Mouse (Mus musculus) lung, adult 2 months (tissue): ENCODE data around the gene Tdgf1. TPM values are rescaled to one million over a fixed set of nuclear protein-coding genes. Genes with fewer than 3 reads are reported as not detected.

Experiments
- DNase-seq: peaks from one replicate; pipeline ENCODE4 v3.0.0; 2022
- H3K4me1 ChIP-seq: fragments of 200-500 bp; 2 replicates; pipeline ENCODE4 v1.6.1; 2011; ENCODE audit warnings: low read length; ENCODE audit not compliant: control insufficient read depth, insufficient read depth
- H3K4me3 ChIP-seq: fragments of 200-500 bp; replicated peaks from 2 replicates; pipeline ENCODE3; 2011; ENCODE audit warnings: low read depth, mild to moderate bottlenecking, control low read depth, low read length; ENCODE audit errors: extremely low read depth
- CTCF ChIP-seq: fragments of 200-500 bp; IDR thresholded peaks from 2 replicates; pipeline ENCODE4 v1.5.1; 2011; ENCODE audit warnings: mild to moderate bottlenecking, low read length, control low read depth; ENCODE audit not compliant: insufficient read depth
- POLR2A ChIP-seq: fragments of 200-500 bp; IDR thresholded peaks from 2 replicates; pipeline ENCODE4 v1.6.1; 2011; ENCODE audit warnings: low read depth, mild to moderate bottlenecking, control low read depth, low read length, borderline replicate concordance; ENCODE audit errors: extremely low read depth
- WGBS: fragments of 180-500 bp; shearing (Covaris S2); methylation state at CpG from one replicate; pipeline ENCODE4 v1.1.7; 2018; 5-methylcytosine and 5-hydroxymethylcytosine counted together
- polyA plus RNA-seq: library from polyadenylated mRNA; depleted of rRNA; stranded (reverse); fragments of >200 nt; gene quantifications from 2 replicates; pipeline ENCODE4 v1.2.3, GENCODE M21; 2012; rRNA removed

Gene Tdgf1
- polyA plus RNA-seq, 1 experiment, result 1.0 TPM

DNA sequence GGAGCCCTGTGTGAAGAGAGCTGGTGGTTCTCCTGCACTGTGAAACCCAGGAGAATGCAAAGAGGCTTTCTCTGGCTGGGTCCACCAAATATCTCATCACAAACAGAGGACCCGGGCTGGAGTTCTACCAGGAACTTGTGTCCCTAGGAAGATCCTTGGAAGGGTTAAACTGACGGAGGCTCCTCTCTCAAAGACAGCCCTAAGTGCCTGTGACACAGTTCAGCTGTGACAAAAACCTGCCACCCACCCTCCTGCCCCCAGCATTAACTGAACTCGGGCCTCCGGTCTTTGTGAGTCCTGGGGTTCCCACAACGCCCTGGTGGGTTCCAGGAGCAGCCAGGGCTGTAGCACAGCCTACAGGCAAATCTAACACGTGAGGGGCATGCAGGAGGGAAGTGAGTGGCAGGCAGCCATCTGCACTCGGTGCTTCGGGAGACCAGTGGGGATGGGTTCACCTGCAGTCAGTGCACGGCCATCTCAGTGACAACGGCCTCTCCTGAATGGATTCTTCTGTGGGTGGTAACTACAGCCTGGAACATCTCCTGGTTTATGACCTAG, 46.4 kb downstream of the Tdgf1 start:
- no peak for DNase-seq
- 51% methylated on average over 10 of the region's 10 CpGs for WGBS

DNA sequence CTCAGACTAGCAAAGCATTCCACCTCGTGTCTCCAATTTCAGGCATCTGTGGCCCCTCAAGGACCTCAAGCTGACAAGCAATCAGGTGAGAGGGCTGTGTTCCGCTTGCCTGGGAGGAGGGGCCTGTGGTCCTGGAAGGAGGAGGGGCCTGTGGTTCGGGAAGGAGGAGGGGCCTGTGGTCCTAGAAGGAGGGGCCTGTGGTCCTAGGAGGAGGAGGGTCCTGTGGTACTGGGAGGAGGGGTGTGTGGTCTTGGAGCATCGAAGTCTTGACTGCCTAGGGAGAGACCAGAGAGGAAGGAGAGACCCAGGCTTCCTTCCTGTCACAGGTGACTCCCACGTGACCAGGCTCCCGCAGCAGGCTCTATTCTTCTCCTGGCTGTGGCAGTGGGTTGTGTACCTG, 49.4 kb downstream of the Tdgf1 start:
- Histone ChIP-seq H3K4me3 (no peak overlapping the region), H3K4me1 (no peaks in the 10 kb centered on the region)
- WGBS, result 27% methylated on average over 6 of the region's 6 CpGs
- no peak for TF ChIP-seq POLR2A
- no peak for TF ChIP-seq CTCF
- no peak for DNase-seq

More for the DNA sequence above, 46.4 kb downstream of the Tdgf1 start:
- H3K4me1 ChIP-seq, result no peaks in the 10 kb centered on the region
- H3K4me3 ChIP-seq, result no peak overlapping the region
- TF ChIP-seq CTCF, result no peak
- no peak for TF ChIP-seq POLR2A

DNA sequence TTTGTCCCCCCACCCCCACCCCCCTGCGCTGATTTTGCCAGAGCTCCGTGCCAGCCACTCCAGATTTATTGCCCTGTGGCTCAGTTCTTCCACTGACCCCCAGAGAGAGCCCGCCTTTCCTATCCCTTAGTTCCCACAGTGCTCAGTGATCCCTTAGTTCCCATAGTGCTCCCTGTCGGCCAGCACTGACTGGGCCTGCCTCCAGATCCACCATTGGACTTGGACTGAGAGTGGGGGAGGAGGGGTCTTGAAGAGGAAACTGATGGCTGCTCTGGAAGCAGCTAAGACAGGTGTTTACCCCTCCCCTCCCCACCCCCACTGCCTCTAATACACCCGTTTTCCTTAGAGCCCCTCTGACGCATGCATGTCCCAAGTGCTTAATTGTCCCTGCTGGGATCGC, 50.0 kb downstream of the Tdgf1 start:
- TF ChIP-seq CTCF, result no peak
- TF ChIP-seq POLR2A, result no peak
- Histone ChIP-seq H3K4me3 (no peak overlapping the region), H3K4me1 (peaks cover 4% of the 10 kb centered on the region; the same call in 1 of the 2 replicates)
- 48% methylated on average over 7 of the region's 7 CpGs for WGBS
- DNase-seq, result no peak

DNA sequence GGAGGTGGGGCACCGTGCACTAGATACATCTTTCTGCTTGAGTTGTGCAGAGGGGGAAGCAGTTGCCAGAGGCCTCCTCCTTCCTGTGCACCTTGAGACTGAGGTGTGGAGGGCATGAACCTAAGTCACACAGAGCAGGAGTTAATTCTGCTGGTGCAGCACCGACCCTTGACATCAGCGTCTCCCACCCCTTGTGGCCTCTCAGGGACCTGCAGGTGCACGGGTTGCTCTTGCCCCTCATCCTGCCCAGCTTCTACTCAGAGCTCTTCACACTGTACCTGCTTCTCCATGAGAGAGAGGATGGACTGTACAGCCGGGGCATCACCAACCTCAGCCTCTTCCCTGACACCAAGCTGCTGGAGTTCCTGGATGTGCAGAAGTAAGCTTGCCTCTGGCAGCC, 50.5 kb downstream of the Tdgf1 start:
- TF ChIP-seq CTCF (no peak), POLR2A (no peak)
- Histone ChIP-seq H3K4me1 (peaks cover 5% of the 10 kb centered on the region), H3K4me3 (no peak overlapping the region)
- WGBS, result 66% methylated on average over 5 of the region's 5 CpGs
- no peak for DNase-seq

DNA sequence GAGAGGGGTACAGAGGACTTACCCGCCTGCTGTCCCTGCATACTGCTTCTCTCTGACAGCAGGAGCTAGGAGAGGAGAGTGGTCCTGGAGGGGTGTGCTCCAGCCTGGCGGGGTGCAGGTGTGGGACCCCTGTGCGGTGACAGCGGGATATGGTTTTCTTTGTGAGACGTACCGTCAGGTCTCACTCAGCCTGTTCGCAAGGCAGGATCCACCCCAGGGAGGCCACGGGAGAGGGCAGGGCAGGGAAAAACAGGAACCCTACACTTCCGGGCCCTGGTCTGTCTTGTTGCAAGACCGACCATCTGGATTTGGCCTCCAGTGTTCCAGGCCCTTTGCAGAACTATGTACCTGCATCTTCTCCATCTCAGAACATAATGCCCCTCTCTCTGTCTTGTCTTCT, 52.5 kb downstream of the Tdgf1 start:
- TF ChIP-seq POLR2A (no peak), CTCF (no peak)
- no peak for DNase-seq
- peaks cover 12% of the 10 kb centered on the region for H3K4me1 ChIP-seq
- WGBS, result 76% methylated on average over 10 of the region's 10 CpGs
- H3K4me3 ChIP-seq, result no peak overlapping the region

DNA sequence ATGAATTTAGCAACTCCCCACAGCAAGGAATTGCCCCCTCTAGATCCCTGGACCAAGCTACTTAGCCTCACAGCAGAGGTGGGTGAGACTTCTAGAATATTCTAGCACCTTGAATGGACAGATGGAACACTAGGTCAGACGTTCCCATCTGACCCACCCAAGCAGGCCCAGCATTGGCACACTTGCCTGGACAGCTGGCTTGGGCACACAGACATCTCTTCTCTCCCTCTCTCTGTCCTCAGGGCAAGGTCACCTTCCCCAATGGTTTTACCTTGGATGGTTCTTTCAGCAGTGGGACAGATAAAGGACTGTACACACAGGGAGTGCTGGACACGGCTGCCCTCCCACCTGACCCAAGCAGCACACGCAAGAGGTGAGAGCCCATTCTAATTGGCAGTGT, 53.4 kb downstream of the Tdgf1 start:
- WGBS, result 87% methylated on average over 3 of the region's 3 CpGs
- H3K4me1 ChIP-seq, result peaks cover 12% of the 10 kb centered on the region
- no peak overlapping the region for H3K4me3 ChIP-seq
- TF ChIP-seq POLR2A, result no peak
- no peak for TF ChIP-seq CTCF
- no peak for DNase-seq

DNA sequence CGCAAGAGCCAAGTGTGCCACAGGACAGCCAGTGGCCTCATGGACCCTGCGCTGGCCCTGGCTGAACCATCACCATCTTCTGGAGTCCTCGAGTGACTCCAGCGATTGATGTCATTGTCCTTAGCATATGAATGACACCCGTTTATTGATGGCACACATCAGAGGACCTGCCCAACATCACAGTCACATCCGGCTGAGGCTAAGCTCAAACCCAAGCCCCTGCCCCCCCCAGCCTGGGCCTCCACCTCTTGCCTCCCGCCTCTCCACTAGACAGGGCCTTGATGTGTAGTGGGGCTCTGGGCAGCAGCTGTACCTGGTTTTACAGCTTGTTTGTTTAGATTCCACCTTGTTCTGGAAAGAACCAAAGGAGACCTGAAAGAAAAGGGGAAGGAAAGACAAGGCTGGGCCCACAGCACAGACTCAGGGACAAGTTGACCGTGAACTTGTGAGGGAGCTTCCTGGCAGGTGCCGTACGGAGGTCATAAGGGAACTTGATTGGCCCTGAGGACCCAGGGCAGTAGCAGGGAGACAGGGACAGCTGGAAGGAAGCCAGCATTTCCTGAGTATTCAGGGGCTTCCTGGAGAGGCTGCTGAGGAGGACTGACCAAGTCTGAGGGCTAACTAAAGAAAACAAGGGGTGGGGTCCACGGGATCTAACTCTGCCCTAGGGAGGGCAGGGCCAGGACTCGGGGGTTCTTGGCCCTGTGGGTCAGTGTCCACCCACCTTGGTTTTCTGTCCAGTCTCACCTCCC, 54.7 kb downstream of the Tdgf1 start:
- TF ChIP-seq POLR2A, result no peak
- TF ChIP-seq CTCF, result no peak
- Histone ChIP-seq H3K4me3 (no peak overlapping the region), H3K4me1 (peaks cover 12% of the 10 kb centered on the region)
- no peak for DNase-seq
- 56% methylated on average over 12 of the region's 12 CpGs for WGBS

DNA sequence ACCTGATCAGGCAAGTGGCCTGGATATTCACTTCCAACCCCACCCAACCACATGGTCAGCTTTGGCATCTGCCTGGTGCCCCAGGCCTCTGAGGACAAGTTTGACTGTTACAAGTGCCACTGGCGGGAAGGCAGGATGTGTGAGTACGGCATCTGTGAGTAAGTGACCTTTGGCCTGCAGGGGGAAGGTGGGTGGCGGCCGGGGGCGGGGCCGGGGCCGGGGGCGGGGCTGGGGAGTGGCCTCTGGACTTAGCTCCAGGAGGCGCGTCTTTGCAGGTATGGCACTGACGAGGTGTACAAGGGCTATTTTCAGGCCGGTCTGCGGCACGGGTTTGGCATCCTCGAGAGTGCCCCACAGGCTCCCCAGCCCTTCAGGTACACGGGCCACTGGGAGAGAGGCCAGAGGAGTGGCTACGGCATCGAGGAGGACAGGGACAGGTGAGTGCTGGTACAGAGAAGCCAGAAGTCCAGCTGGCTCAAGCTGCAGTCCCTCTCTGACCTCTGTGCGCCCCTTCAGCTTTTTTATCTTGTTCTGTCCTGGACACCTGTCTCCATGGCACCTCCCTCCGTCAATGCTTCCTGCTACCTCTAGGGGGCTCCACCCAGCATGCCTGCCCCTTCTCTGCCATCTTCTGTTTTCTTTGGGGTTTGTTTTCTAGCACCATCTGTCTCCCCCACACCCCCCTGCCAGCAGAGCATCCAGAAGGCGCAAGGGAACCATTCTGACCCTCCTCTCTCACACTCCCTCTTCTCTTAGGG, 55.8 kb downstream of the Tdgf1 start:
- WGBS, result 38% methylated on average over 21 of the region's 21 CpGs
- TF ChIP-seq CTCF (no peak), POLR2A (no peak)
- DNase-seq, result no peak

More for the DNA sequence above, 55.8 kb downstream of the Tdgf1 start:
- H3K4me3 ChIP-seq, result no peak overlapping the region
- H3K4me1 ChIP-seq, result peaks cover 12% of the 10 kb centered on the region

Other genes starting within 250 kb of the Tdgf1 start
- 10.8 and 214 TPM in 2 replicates for gene Myl3, start 204.3 kb downstream of the Tdgf1 start, polyA plus RNA-seq
- 13.8 and 14.0 TPM in 2 replicates for gene Pth1r, start 199.0 kb downstream of the Tdgf1 start, polyA plus RNA-seq
- gene Prss42, start 148.0 kb downstream of the Tdgf1 start, polyA plus RNA-seq, result not detected in 2 replicates
- gene Prss44, start 132.2 kb downstream of the Tdgf1 start, polyA plus RNA-seq, result not detected in 2 replicates
- not detected in 2 replicates for gene Prss43, start 119.5 kb downstream of the Tdgf1 start, polyA plus RNA-seq
- not detected in 2 replicates for gene Prss45, start 111.6 kb downstream of the Tdgf1 start, polyA plus RNA-seq
- gene Prss46, start 101.7 kb downstream of the Tdgf1 start, polyA plus RNA-seq, result not detected in 2 replicates
- gene Prss50, start 88.2 kb downstream of the Tdgf1 start, polyA plus RNA-seq, result 0.10 TPM in 1 of 2 replicates, not detected in the other
- 118 and 120 TPM in 2 replicates for gene Als2cl, start 66.3 kb downstream of the Tdgf1 start, polyA plus RNA-seq
- gene Tmie, start 66.0 kb downstream of the Tdgf1 start, polyA plus RNA-seq, result 4.1 and 4.3 TPM in 2 replicates
- not detected in 2 replicates for gene Fam240a, start 29.3 kb downstream of the Tdgf1 start, polyA plus RNA-seq
- 0.38 and 0.84 TPM in 2 replicates for gene Lrrc2, start 5.4 kb upstream of the Tdgf1 start, polyA plus RNA-seq
- gene Rtp3, start 44.4 kb upstream of the Tdgf1 start, polyA plus RNA-seq, result 26.7 and 29.0 TPM in 2 replicates
- 8.1 and 20.3 TPM in 2 replicates for gene Ltf, start 73.1 kb upstream of the Tdgf1 start, polyA plus RNA-seq
- 43.9 and 51.2 TPM in 2 replicates for gene Ccrl2, start 111.4 kb upstream of the Tdgf1 start, polyA plus RNA-seq
- 19.8 and 22.3 TPM in 2 replicates for gene Lrrfip2, start 171.4 kb upstream of the Tdgf1 start, polyA plus RNA-seq